Mouse (Mus musculus) erythroblast, adult 5-6 weeks (primary cell): ENCODE results near the gene Dbr1. TPM values are rescaled to one million over a fixed set of nuclear protein-coding genes. Genes with fewer than 3 reads are reported as not detected.

Source experiments
- ATAC-seq: replicated peaks from 2 replicates; pipeline ENCODE4 v1.8.0; 2016; ENCODE audit warnings: moderate number of reproducible peaks, mild to moderate bottlenecking, moderate TSS enrichment, inconsistent platforms; ENCODE audit not compliant: poor library complexity, low FRiP score, severe bottlenecking
- total RNA-seq, 2 experiments: library from RNA; stranded (forward) in 1 of 2; stranded (reverse) in 1 of 2; fragments of 150-400 nt in 1 of 2; fragments of 200-764, 138-1000 nt in 1 of 2; gene quantifications; 2 replicates each; pipeline versions ENCODE4 v1.2.3 to v1.2.4; 2015 to 2017; ENCODE audit warnings: low replicate concordance in 2 of 2

Dbr1 gene
- total RNA-seq, 2 experiments from 2014 or later, result 2.5 to 11.2 TPM

- ATAC-seq, result no peak
These were observed 36.6 kb downstream of the Dbr1 start, which contains the start of gene A4gnt for GRCm38 (mm10) chr9:99612202-99612601. A4gnt (plus strand) TSS chr9:99612502.

- ATAC-seq, result no peak
These were observed 44.1 kb downstream of the Dbr1 start for GRCm38 (mm10) chr9:99619688-99620087.

- ATAC-seq, result no peak
These were observed 44.6 kb downstream of the Dbr1 start for GRCm38 (mm10) chr9:99620196-99620595.

- ATAC-seq, result no peak
These were observed 46.4 kb downstream of the Dbr1 start for GRCm38 (mm10) chr9:99622034-99622433.

- ATAC-seq, result no peak
These were observed 47.4 kb downstream of the Dbr1 start for GRCm38 (mm10) chr9:99622966-99623365.

GRCm38 (mm10) chr9:99624117-99624516 lies 48.5 kb downstream of the Dbr1 start:
- no peak for ATAC-seq

GRCm38 (mm10) chr9:99628581-99628980 lies 53.0 kb downstream of the Dbr1 start:
- no peak for ATAC-seq

GRCm38 (mm10) chr9:99629281-99630011 lies 53.8 kb downstream of the Dbr1 start, which contains the start of gene Dzip1l:
Dzip1l (plus strand) TSS chr9:99629496.
- ATAC-seq, result no peak

- no peak for ATAC-seq
These were observed 54.5 kb downstream of the Dbr1 start for GRCm38 (mm10) chr9:99630071-99630470.

- no peak for ATAC-seq
These were observed 55.0 kb downstream of the Dbr1 start for GRCm38 (mm10) chr9:99630528-99631125.

- no peak for ATAC-seq
These were observed 56.2 kb downstream of the Dbr1 start for GRCm38 (mm10) chr9:99631781-99632180.

- ATAC-seq, result no peak
These were observed 56.7 kb downstream of the Dbr1 start for GRCm38 (mm10) chr9:99632264-99632663.

Other genes with a start within 250 kb of the Dbr1 start
- not detected in 2 replicates for gene Esyt3, start 217.2 kb upstream of the Dbr1 start, total RNA-seq (2015; ENCODE audit: low replicate concordance)
- not detected in 2 replicates for gene Esyt3, start 217.2 kb upstream of the Dbr1 start, total RNA-seq (2017; ENCODE audit: low replicate concordance)
- 4.4 TPM in 1 of 2 replicates, not detected in the other for gene Mras, start 138.4 kb upstream of the Dbr1 start, total RNA-seq (2015; ENCODE audit: low replicate concordance)
- gene Mras, start 138.4 kb upstream of the Dbr1 start, total RNA-seq (2017; ENCODE audit: low replicate concordance), result 1.3 and 2.7 TPM in 2 replicates
- gene Nme9, start 124.3 kb upstream of the Dbr1 start, total RNA-seq (2015; ENCODE audit: low replicate concordance), result not detected in 2 replicates
- not detected in 2 replicates for gene Nme9, start 124.3 kb upstream of the Dbr1 start, total RNA-seq (2017; ENCODE audit: low replicate concordance)
- 17.6 and 34.0 TPM in 2 replicates for gene Armc8, start 6.9 kb upstream of the Dbr1 start, total RNA-seq (2015; ENCODE audit: low replicate concordance)
- gene Armc8, start 6.9 kb upstream of the Dbr1 start, total RNA-seq (2017; ENCODE audit: low replicate concordance), result 14.4 and 19.3 TPM in 2 replicates
- gene A4gnt, start 36.7 kb downstream of the Dbr1 start, total RNA-seq (2015; ENCODE audit: low replicate concordance), result not detected in 2 replicates
- gene A4gnt, start 36.7 kb downstream of the Dbr1 start, total RNA-seq (2017; ENCODE audit: low replicate concordance), result not detected in 2 replicates
- not detected in 2 replicates for gene Dzip1l, start 53.7 kb downstream of the Dbr1 start, total RNA-seq (2015; ENCODE audit: low replicate concordance)
- gene Dzip1l, start 53.7 kb downstream of the Dbr1 start, total RNA-seq (2017; ENCODE audit: low replicate concordance), result not detected in 2 replicates
- not detected in 2 replicates for gene Cldn18, start 141.5 kb downstream of the Dbr1 start, total RNA-seq (2015; ENCODE audit: low replicate concordance)
- gene Cldn18, start 141.5 kb downstream of the Dbr1 start, total RNA-seq (2017; ENCODE audit: low replicate concordance), result not detected in 2 replicates